Comparison of ENCODE assay signal across 9 mouse cellular contexts in the genomic region with DNA sequence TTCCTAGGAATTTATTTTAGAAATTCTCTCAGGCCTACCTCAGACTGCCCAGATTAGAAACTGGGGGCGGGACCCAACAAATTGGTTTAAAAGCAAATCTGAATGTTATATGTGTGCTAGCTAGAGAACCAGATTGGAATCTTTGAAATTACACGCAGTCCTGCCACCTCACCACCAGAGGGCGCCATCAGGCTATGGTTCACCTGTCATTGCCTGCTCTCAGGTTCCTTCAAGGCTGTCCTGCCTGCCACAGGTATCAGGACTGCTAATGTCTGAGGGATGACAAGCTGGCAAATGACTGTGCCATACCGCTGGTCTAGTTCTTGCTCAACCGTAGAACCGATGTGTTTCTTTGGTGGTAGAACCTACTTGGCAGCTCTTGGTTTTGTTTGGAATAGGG. TPM values are rescaled to one million over a fixed set of nuclear protein-coding genes. Genes with fewer than 3 reads are reported as not detected.
DNase-seq lines count a peak whose midpoint lies in the region; ATAC-seq lines count a peak whose summit lies in the region.
"Had no signal": no experiment of that assay in that cellular context is flagged by ENCODE, and none has a peak within 500 bp of the region (broad histone marks: within the 10 kb centered on the region; RNA-seq: fewer than 3 reads in every experiment).

No protein-coding gene starts in this region.

- intact Hi-C loops in gastrocnemius, postnatal 14 days (cut with DNase I; ENCODE audit: low total_unique reads): loop anchor here (2.0 kb wide), 1 partner anchor 391 kb away; no protein-coding TSS in a partner anchor

- no peak overlapping the region for H3K4me2 ChIP-seq in forebrain, embryonic 14.5 days (ENCODE audit: low read length)
- no peak overlapping the region for H3K4me2 ChIP-seq in forebrain, embryonic 15.5 days (replicated peaks)
- H3K4me2 ChIP-seq in midbrain, embryonic 11.5 days: no peak overlapping the region
- H3K4me2 ChIP-seq: limb, embryonic 13.5 days had no signal

- H3K36me3 ChIP-seq in forebrain, embryonic 14.5 days (ENCODE audit: control insufficient read depth, insufficient read depth, low read length): no peaks in the 10 kb centered on the region
- no peaks in the 10 kb centered on the region for H3K36me3 ChIP-seq in forebrain, embryonic 15.5 days
- H3K36me3 ChIP-seq in midbrain, embryonic 11.5 days (ENCODE audit: control insufficient read depth, insufficient read depth, low read length): no peaks in the 10 kb centered on the region
- H3K36me3 ChIP-seq: limb, embryonic 13.5 days had no signal

- H3K27ac ChIP-seq in forebrain, embryonic 14.5 days (ENCODE audit: low read depth, low read length): no peak overlapping the region
- H3K27ac ChIP-seq in forebrain, embryonic 15.5 days (replicated peaks): no peak overlapping the region
- H3K27ac ChIP-seq in midbrain, embryonic 11.5 days (ENCODE audit: low read depth, low read length): no peak overlapping the region
- H3K27ac ChIP-seq: limb, embryonic 13.5 days had no signal

- H3K9me3 ChIP-seq in forebrain, embryonic 14.5 days (replicated peaks; ENCODE audit: control insufficient read depth, low read length): no peaks in the 10 kb centered on the region
- H3K9me3 ChIP-seq in forebrain, embryonic 15.5 days: no peaks in the 10 kb centered on the region
- no peaks in the 10 kb centered on the region for H3K9me3 ChIP-seq in midbrain, embryonic 11.5 days (ENCODE audit: control insufficient read depth, low read length)
- H3K9me3 ChIP-seq: limb, embryonic 13.5 days had no signal

- H3K27me3 ChIP-seq in forebrain, embryonic 14.5 days (replicated peaks; ENCODE audit: control insufficient read depth, insufficient read depth, low read length): no peaks in the 10 kb centered on the region
- no peaks in the 10 kb centered on the region for H3K27me3 ChIP-seq in forebrain, embryonic 15.5 days
- no peaks in the 10 kb centered on the region for H3K27me3 ChIP-seq in midbrain, embryonic 11.5 days (ENCODE audit: control insufficient read depth, insufficient read depth, low read length)
- H3K27me3 ChIP-seq: limb, embryonic 13.5 days had no signal

- no peak overlapping the region for H3K9ac ChIP-seq in forebrain, embryonic 14.5 days (ENCODE audit: low read length)
- H3K9ac ChIP-seq in forebrain, embryonic 15.5 days (replicated peaks): no peak overlapping the region
- no peak overlapping the region for H3K9ac ChIP-seq in midbrain, embryonic 11.5 days (ENCODE audit: low read length)
- H3K9ac ChIP-seq: limb, embryonic 13.5 days had no signal

- WGBS in forebrain, embryonic 14.5 days: 15% methylated on average over 6 of the region's 6 CpGs
- 15% methylated on average over 6 of the region's 6 CpGs for WGBS in forebrain, embryonic 15.5 days
- 17% methylated on average over 6 of the region's 6 CpGs for WGBS in midbrain, embryonic 11.5 days

- no peak for ATAC-seq in forebrain, embryonic 14.5 days
- no peak for ATAC-seq in forebrain, embryonic 15.5 days (replicated peaks)
- no peak for ATAC-seq in midbrain, embryonic 11.5 days (ENCODE audit: low FRiP score)

- no peaks in the 10 kb centered on the region for H3K4me1 ChIP-seq in forebrain, embryonic 14.5 days (ENCODE audit: control insufficient read depth, insufficient read depth, low read length)
- no peaks in the 10 kb centered on the region for H3K4me1 ChIP-seq in forebrain, embryonic 15.5 days
- H3K4me1 ChIP-seq in midbrain, embryonic 11.5 days (ENCODE audit: control insufficient read depth, insufficient read depth, low read length): no peaks in the 10 kb centered on the region
- H3K4me1 ChIP-seq: limb, embryonic 13.5 days had no signal

- peak; percentile 64 for DNase-seq in forebrain, embryonic 14.5 days (ENCODE audit: low spot score)
- DNase-seq in Muller cell, postnatal 12 days (ENCODE audit: inconsistent ontology term): peak; percentile 33
- peak; percentile 65 for DNase-seq in cerebellum, adult 8-10 months
- DNase-seq in gastrocnemius, postnatal 14 days: peak; percentile 59
- DNase-seq in left cerebral cortex, adult 18-20 months (ENCODE audit: low spot score in 2 of 2): peak; percentile 83 to 85
- DNase-seq in midbrain, embryonic 11.5 days (ENCODE audit: low spot score, missing footprints): peak; percentile 93
- peak; percentile 21 to 66 for DNase-seq in spleen, postnatal 14 days (ENCODE audit: low spot score in 2 of 2)

- H3K4me3 ChIP-seq in forebrain, embryonic 14.5 days (ENCODE audit: low read depth, low read length): no peak overlapping the region
- H3K4me3 ChIP-seq in forebrain, embryonic 15.5 days: no peak overlapping the region
- H3K4me3 ChIP-seq in midbrain, embryonic 11.5 days (ENCODE audit: low read depth, low read length): no peak overlapping the region
- H3K4me3 ChIP-seq: limb, embryonic 13.5 days had no signal

RNA-seq across cellular contexts. Expression of a gene that starts 20.1 kb away (rescaled TPM):
- 2.3 and 3.1 TPM in 2 replicates for polyA plus RNA-seq in forebrain, embryonic 14.5 days (2014; fragmentation: Nextera tagmentation; extraction: Ambion mirVana)
- polyA plus RNA-seq in forebrain, embryonic 15.5 days (2015; fragmentation: Nextera tagmentation; extraction: Ambion mirVana): 3.9 and 4.8 TPM in 2 replicates
- 1 to 10 TPM in 1 of 2 experiments, under 1 TPM in 1; 0.51 to 2.3 TPM for total RNA-seq in gastrocnemius, postnatal 14 days (2021)
- total RNA-seq in left cerebral cortex, adult 18-20 months (2021): 1 to 10 TPM; 8.0 to 8.8 TPM
- 0.86 and 0.99 TPM in 2 replicates for polyA plus RNA-seq in midbrain, embryonic 11.5 days (2014; fragmentation: Nextera tagmentation; extraction: Ambion mirVana)

RNA-seq across cellular contexts. Expression of a gene that starts 53.3 kb away (rescaled TPM):
- polyA plus RNA-seq in forebrain, embryonic 14.5 days (2014; fragmentation: Nextera tagmentation; extraction: Ambion mirVana): 32.2 and 35.3 TPM in 2 replicates
- polyA plus RNA-seq in forebrain, embryonic 15.5 days (2015; fragmentation: Nextera tagmentation; extraction: Ambion mirVana): 39.7 and 40.0 TPM in 2 replicates
- total RNA-seq in gastrocnemius, postnatal 14 days (2021): 10 to 100 TPM; 11.1 to 12.0 TPM
- total RNA-seq in left cerebral cortex, adult 18-20 months (2021): 10 to 100 TPM; 25.1 to 25.6 TPM
- 31.9 and 34.3 TPM in 2 replicates for polyA plus RNA-seq in midbrain, embryonic 11.5 days (2014; fragmentation: Nextera tagmentation; extraction: Ambion mirVana)

Comparison
In these comparisons a context has a peak if more than half of its experiments do, and no peak if none do; other contexts are left out.
1. DNase-seq: peak in every context shown above with its lines; median percentile 93 in midbrain, embryonic 11.5 days; 84 in left cerebral cortex, adult 18-20 months; 65 in cerebellum, adult 8-10 months; 64 in forebrain, embryonic 14.5 days; 59 in gastrocnemius, postnatal 14 days; 44 in spleen, postnatal 14 days; 33 in Muller cell, postnatal 12 days.